Mouse (Mus musculus): ENCODE results near the gene Flt3l.
"Not testable (repeated sequence)": the region's sequence is repeated elsewhere in the genome, so short reads cannot be mapped to it uniquely, and the experiment has no call there.

Flt3l gene

GRCm38 (mm10) chr7:45122561-45123185 is 13.6 kb downstream of the Flt3l start:
- DNase-seq = no peak

- DNase-seq = no peak
These were observed 14.3 kb downstream of the Flt3l start for GRCm38 (mm10) chr7:45121966-45122365.

DNA sequence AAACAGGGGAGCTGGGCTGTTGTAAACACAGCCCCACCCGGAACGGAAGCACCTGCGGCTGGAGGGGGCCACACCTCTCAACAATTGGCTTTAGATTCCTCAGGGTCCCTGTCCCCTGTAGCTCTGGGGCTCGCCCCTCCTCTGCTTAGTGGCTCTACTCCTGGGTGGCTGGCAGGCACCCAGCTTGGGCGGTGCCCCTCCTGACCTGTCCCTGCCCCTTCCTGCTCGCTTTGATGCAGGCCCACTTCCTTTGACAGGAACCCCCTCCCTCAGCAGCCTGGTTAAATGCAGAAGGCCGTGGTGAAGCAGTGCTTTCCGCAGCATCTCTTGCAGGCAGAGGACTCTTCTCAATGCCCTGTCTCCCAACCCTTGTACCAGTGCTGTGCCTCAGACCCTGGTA is 14.8 kb downstream of the Flt3l start:
- no peak for DNase-seq

DNA sequence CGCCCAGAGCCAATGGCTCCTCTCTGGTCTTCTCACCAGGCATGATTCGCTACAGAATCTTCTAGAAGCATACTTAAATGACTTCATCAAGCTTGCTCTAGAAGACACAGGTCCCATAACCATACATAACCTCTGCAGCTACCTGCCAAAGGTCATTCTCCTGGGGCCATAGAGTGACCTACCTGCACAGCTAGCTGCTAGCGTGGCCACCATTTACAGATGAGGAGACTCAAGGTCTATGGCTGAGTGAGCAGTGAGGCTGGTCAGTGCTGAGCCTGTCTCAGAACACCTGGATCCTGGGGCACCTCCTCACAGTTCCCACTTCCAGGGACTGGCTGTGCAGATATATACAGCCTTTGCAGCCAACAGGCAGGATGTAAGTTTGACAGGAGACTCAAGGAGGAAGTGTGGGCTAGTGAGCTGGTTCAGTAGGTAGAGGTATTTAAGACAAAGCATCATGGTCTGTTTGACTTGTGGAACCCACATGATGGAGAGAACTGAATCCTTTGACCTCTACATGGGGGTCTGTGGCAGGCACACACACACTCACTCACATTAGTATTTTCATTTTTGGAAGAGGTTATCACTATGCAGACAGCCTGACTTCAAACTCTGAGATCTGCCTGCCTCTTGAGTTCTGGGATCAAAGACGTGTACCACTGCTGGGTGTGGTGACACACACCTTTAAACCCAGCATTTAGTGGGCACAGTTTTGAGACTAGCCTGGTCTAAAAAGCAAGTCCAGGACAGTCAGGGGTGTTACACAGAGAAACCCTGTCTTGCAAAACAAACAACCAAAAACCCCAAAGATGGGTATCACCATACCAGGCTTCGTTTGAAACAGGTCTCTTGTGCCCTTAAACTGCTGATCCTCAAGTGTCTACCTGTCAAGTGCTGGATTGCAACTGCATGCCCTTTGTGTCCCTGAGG is 16.2 kb downstream of the Flt3l start:
- DNase-seq = no peak

- no peak for DNase-seq
These were observed 17.9 kb downstream of the Flt3l start for GRCm38 (mm10) chr7:45118336-45118735.

DNA sequence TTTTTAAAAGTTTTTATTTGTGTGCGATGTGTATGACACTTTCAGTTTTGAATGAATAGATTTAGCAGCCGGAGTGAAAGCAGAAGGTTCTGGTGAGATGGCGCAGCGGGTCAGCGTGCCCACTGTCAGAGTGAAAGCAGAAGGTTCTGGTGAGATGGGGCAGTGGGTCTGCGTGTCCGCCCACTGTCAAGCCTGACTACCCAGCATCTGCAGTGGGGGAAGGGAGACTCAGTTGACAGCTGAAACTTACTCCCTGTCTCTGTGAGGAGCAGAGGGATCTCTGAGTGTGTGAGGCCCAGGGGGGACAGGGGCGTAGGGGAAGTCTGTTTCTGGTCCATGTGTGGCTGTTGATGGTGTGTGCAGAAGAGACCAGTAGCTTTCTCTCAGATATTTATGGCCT is 18.7 kb downstream of the Flt3l start:
- DNase-seq = no peak

GRCm38 (mm10) chr7:45113476-45113875 is 22.8 kb downstream of the Flt3l start:
- no peak for DNase-seq

GRCm38 (mm10) chr7:45112529-45112928 is 23.7 kb downstream of the Flt3l start:
- DNase-seq = no peak

- DNase-seq = no peak
These were observed 24.3 kb downstream of the Flt3l start for GRCm38 (mm10) chr7:45111940-45112339.

GRCm38 (mm10) chr7:45110089-45110488 is 26.1 kb downstream of the Flt3l start:
- DNase-seq = not testable (repeated sequence)

DNA sequence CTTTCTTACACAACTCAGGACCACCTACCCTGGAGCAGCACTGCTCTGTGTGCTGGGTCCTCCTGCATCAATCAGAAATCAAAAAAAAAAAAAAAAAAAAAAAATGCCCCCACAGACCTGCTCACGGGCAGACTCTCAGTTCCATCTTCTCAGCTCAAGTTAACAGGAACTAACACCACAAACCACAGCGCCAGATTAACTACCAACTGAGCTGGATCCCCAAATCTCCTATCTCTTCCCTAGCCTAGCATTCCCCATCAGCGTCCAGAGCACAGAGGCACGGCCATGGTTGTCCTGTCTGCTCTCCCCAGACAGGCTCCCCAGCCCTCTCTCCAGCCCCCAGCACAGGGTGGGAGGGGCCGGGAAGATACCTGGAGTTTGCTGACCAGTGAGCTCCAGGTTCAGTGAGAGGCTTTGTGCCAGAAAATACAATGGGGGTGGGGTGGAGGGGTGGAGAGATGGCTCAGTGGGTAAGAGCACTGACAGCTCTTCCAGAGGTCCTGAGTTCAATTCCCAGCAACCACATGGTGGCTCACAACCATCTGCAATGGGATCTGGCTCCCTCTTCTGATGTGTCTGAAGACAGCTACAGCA is 29.1 kb downstream of the Flt3l start:
- no peak for DNase-seq

- no peak for DNase-seq
These were observed 29.8 kb downstream of the Flt3l start for GRCm38 (mm10) chr7:45106441-45106840.

DNA sequence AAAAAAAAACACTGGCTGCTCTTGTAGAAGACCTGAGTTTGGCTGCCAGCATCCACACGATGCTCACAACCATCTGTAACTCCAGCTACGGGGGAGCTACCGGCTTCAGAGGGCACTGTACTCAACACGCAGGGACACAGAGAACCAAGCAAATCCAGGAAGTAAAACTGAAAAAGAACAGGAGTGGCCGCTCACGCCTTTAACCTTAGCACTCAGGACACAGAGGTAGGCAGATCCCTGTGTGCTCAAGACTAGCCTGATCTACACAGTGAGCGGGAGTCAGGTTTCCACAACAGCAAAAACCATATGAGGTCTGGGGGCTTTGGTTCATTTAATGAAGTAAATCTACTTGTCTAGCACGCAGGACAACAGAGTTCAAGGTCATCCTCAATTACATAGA is 30.7 kb downstream of the Flt3l start:
- no peak for DNase-seq

DNA sequence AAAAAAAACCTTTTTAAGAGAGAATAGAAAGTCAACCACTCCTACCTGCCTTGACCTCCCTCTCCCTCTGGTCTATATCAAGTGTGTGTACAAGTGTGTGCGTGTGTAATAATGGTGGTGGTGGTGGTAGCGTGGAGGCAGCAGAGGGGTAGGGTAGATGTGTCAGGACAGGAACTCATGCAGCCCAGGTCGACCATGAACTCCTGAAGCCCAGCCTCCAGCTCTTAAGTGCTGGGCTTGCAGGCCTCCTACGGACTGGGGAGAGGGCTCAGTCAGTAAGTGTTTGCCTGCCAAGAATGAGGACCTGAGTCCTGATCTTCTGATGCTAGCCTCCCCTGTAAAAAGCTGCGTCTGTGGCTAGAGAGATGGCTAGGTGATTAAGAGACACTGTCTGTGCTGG is 31.3 kb downstream of the Flt3l start:
- DNase-seq = no peak

DNA sequence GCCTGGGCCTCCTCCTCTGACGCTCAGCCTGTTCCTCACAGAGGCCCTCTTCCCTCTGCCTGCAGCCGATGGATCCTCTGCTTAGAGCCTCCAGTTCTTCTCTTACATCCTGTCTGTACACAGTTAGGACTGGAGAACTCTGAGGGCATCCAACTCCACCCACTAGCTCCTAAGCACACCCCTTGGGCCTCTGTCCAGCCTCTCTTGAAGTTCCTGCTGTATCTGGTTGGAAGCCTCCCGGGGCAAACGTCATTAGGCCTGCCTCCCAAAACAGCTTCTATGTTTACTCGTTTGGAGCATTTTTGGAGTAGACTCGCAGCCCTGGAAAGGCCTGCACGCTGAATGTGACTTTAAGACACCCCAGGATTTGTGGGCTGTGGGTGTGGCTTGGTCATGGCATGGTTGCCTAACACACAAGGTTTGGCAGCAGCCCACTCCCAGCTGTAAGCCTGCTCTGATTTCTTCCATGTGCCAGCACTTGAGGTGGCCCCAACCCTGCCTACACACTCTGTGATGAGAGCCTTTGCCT is 32.5 kb downstream of the Flt3l start, which contains the start of gene Fcgrt:
Gene Fcgrt, minus strand, starts transcription at position 200 of the 529 bp plus-strand sequence.
- peak; percentile 26 for DNase-seq

DNA sequence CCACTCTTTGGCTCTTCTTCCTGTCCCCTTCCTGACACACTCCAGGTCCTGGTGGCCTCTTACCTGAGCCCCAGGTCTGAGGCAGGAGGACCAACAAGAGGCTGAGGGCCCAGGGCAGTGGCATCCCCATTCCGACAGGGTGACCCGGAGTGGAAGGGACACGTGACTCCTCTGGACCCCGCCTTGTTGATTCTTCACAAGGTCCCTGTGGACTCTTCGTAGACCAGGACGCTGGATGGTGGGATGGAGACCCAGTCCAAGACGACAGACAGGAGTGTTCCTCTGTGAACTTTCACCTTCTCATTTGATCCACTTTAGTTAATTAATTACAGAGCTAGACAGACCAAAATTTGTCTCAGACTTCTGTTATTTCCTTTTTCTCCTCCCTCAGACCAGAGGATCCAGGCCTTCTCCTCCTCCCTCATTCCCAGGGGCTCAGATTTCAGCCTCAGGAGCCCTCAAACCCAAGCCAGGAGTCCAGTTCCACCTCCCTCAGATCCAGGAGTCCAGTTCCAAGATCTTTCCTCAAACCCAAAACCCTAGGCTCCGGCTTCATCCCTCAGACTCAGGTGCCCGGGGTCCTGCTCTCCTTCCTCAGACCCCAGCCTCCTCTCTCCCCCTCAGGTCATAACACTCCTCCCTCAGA is 33.2 kb downstream of the Flt3l start:
- no peak for DNase-seq

DNA sequence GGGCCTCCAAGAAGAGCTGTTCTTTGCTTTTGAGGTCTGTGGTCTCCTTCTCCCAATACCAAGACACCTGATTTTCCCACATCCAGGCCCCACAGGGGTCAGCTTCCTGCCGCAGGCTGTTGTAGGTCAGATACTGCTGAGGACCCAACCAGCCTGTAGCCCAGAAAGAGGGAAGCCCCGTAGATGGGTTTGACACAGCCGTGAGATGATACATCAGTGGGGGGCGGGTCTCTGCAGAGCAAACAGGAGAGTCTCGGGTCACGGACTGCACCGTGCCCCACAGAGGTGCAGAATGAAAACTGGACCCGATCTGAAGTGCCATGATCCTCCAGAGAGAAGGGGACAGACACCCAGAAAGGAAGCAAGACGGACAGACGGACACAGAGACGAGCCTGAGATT is 33.8 kb downstream of the Flt3l start:
- DNase-seq = no peak

DNA sequence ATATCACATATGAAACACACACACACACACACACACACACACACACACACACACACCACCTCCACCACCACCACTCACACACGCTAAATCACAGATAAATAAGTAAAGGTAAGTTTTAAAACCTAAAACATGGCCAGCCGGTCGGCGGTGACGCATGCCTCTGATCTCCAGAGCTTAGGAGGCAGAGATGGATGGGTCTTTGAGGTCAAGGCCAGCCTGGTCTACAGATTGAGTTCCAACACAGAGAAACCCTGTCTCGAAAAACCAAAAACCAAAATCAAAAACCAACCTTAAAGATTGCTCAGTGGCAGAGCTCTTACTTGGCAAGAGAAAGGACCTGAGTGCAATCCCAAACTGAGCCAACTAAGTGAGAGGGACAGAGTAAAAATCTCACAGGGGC is 36.2 kb downstream of the Flt3l start:
- no peak for DNase-seq

- no peak for DNase-seq
These were observed 37.5 kb downstream of the Flt3l start for GRCm38 (mm10) chr7:45098541-45099240.

- DNase-seq = no peak
These were observed 38.8 kb downstream of the Flt3l start for GRCm38 (mm10) chr7:45097479-45097878.

GRCm38 (mm10) chr7:45095965-45096364 is 40.3 kb downstream of the Flt3l start:
- DNase-seq = not testable (repeated sequence)

GRCm38 (mm10) chr7:45095367-45095766 is 40.9 kb downstream of the Flt3l start:
- no peak for DNase-seq

All from cerebellum, adult 8-10 months (tissue).